In the genomic region with DNA sequence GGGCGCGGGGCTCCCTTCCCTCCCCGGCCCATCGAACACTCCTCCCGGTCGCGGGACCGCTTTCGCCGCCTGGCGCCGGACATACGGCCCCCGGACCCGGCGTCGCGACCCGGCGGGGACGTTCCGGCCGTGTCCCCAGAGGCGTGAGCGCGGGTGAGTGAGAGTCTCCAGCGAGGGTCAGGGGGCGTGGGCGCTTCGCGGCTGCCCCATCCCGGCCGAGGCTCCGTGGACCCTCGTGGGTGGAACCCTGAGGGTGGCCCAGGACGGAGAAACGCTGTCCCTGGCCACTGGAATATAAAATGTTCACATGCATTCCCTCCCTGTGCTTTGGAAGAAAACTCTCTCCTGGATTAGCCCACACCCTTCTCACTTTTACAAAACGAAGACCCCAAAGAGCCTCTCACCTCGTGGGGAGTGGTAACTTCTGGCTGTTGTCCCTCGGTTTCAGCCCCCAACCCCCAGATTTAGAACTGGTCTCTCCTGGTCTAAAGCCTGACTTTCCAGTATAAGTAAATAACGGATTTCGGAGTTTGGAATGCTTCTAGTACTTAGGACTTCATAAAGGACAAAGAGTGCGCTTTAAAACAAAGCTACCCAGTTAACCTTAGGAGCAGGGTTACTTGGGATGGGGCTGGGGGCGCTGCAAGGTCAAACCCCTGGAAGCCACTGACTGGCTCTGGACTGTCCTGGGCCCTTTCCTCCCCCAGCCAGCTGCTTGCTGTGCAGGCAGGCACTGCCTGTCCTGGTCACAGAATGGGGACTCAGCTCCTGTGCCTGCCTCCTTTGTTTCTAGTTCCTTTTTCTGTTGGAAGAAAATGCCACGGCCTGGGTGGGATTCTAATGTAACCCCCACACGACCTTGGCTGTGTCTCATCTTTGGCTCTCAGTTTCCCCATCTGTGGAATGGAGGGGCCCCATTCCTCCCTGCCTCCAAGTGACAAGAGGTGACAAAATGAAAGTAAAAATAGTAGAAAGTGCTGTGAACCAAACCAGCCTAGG, we compare ENCODE assay signal across 8 mouse cellular contexts. TPM values are rescaled to one million over a fixed set of nuclear protein-coding genes. Genes with fewer than 3 reads are reported as not detected.
DNase-seq lines count a peak whose midpoint lies in the region; ATAC-seq and TF ChIP-seq lines count a peak whose summit lies in the region.

No protein-coding gene starts in this region.

- peak overlapping the region; percentile 98 for H3K9ac ChIP-seq in heart, embryonic 11.5 days (ENCODE audit: low read depth, low read length)
- peak overlapping the region; percentile 79 for H3K9ac ChIP-seq in limb, embryonic 15.5 days
- H3K9ac ChIP-seq in neural tube, embryonic 11.5 days (ENCODE audit: low read length), result peak overlapping the region; percentile 94

- no peaks in the 10 kb centered on the region for H3K9me3 ChIP-seq in heart, embryonic 11.5 days (replicated peaks; ENCODE audit: control insufficient read depth, low read length)
- no peaks in the 10 kb centered on the region for H3K9me3 ChIP-seq in limb, embryonic 15.5 days
- H3K9me3 ChIP-seq in neural tube, embryonic 11.5 days (ENCODE audit: control insufficient read depth, low read length), result no peaks in the 10 kb centered on the region

- DNase-seq in left cerebral cortex, adult 2 months (ENCODE audit: extremely low spot score in 1 of 2, low spot score in 2 of 2), result no peak
- DNase-seq in left cerebral cortex, postnatal 10 days (ENCODE audit: extremely low spot score in 1 of 2, low spot score in 2 of 2), result no peak
- DNase-seq in c-Kit-positive CD71-positive TER-119-negative erythroid progenitor cells, embryonic 14.5 days (ENCODE audit: low read depth), result peak; percentile 15
- DNase-seq in neural tube, embryonic 11.5 days (ENCODE audit: low spot score), result peak; percentile 45
- DNase-seq in left cerebral cortex, postnatal 25 days (ENCODE audit: low spot score in 2 of 2), result no peak
- DNase-seq in layer of hippocampus, postnatal 14 days (ENCODE audit: low spot score in 2 of 2), result no peak

- peak overlapping the region; percentile 85 for H3K4me3 ChIP-seq in left cerebral cortex, adult 2 months
- peak overlapping the region; percentile 94 for H3K4me3 ChIP-seq in heart, embryonic 11.5 days (ENCODE audit: low read depth, low read length)
- H3K4me3 ChIP-seq in limb, embryonic 15.5 days, result peak overlapping the region; percentile 76
- peak overlapping the region; percentile 79 for H3K4me3 ChIP-seq in neural tube, embryonic 11.5 days (ENCODE audit: low read depth, low read length)

- H3K27ac ChIP-seq in left cerebral cortex, adult 2 months, result peak overlapping the region; percentile 92
- peak overlapping the region; percentile 90 for H3K27ac ChIP-seq in heart, embryonic 11.5 days (ENCODE audit: low read depth, low read length)
- peak overlapping the region; percentile 81 for H3K27ac ChIP-seq in limb, embryonic 15.5 days
- H3K27ac ChIP-seq in neural tube, embryonic 11.5 days (ENCODE audit: low read depth, low read length), result peak overlapping the region; percentile 57

- intact Hi-C loops in left cerebral cortex, adult 2 months (cut with DNase I), result loop anchor here (5.0 kb wide), 1 partner anchor 103 kb away; no protein-coding TSS in a partner anchor
- intact Hi-C loops in left cerebral cortex, postnatal 10 days (cut with DNase I), result no loop called here
- intact Hi-C loops in left cerebral cortex, postnatal 25 days (cut with DNase I), result loop anchor here (2.0 kb wide), 1 partner anchor 54 kb away; no protein-coding TSS in a partner anchor

- peak overlapping the region; percentile 87 for H3K4me2 ChIP-seq in heart, embryonic 11.5 days
- peak overlapping the region; percentile 87 for H3K4me2 ChIP-seq in limb, embryonic 15.5 days
- peak overlapping the region; percentile 74 for H3K4me2 ChIP-seq in neural tube, embryonic 11.5 days (ENCODE audit: low read depth)

- no peak for TF ChIP-seq CTCF in left cerebral cortex, adult 2 months (IDR thresholded peaks at IDR 0.05)

- no peaks in the 10 kb centered on the region for H3K36me3 ChIP-seq in heart, embryonic 11.5 days (ENCODE audit: control insufficient read depth, insufficient read depth, low read length)
- no peaks in the 10 kb centered on the region for H3K36me3 ChIP-seq in limb, embryonic 15.5 days
- no peaks in the 10 kb centered on the region for H3K36me3 ChIP-seq in neural tube, embryonic 11.5 days (ENCODE audit: control insufficient read depth, insufficient read depth, low read length)

- WGBS in heart, embryonic 11.5 days (ENCODE audit: insufficient replicate concordance), result under 1% methylated on average over 42 of the region's 46 CpGs
- WGBS in limb, embryonic 15.5 days, result 1% methylated on average over 44 of the region's 46 CpGs
- WGBS in neural tube, embryonic 11.5 days, result under 1% methylated on average over 46 of the region's 46 CpGs

- no peaks in the 10 kb centered on the region for H3K27me3 ChIP-seq in heart, embryonic 11.5 days (ENCODE audit: control insufficient read depth, insufficient read depth, low read length)
- H3K27me3 ChIP-seq in limb, embryonic 15.5 days, result no peaks in the 10 kb centered on the region
- H3K27me3 ChIP-seq in neural tube, embryonic 11.5 days (ENCODE audit: control insufficient read depth, insufficient read depth, low read length), result no peaks in the 10 kb centered on the region

- H3K4me1 ChIP-seq in heart, embryonic 11.5 days (ENCODE audit: control insufficient read depth, insufficient read depth, low read length), result peaks cover 29% of the 10 kb centered on the region
- peaks cover 33% of the 10 kb centered on the region for H3K4me1 ChIP-seq in limb, embryonic 15.5 days
- H3K4me1 ChIP-seq in neural tube, embryonic 11.5 days (ENCODE audit: control insufficient read depth, insufficient read depth, low read length), result peaks cover 10% of the 10 kb centered on the region

- 0 out of 2 replicates have a peak, but pooled peaks have one; percentile 20 for ATAC-seq in heart, embryonic 11.5 days (replicated peaks; ENCODE audit: insufficient number of reproducible peaks, low FRiP score, low TSS enrichment)
- no peak for ATAC-seq in limb, embryonic 15.5 days (ENCODE audit: insufficient number of reproducible peaks, low FRiP score, low TSS enrichment, low read depth)
- peak; percentile 63 for ATAC-seq in neural tube, embryonic 11.5 days (ENCODE audit: insufficient read depth, low FRiP score, low TSS enrichment)

RNA-seq across cellular contexts. Expression of a gene that starts 0.8 kb away (rescaled TPM):
- total RNA-seq in left cerebral cortex, adult 2 months (2021), result 10 to 100 TPM; 31.0 to 35.5 TPM
- total RNA-seq in left cerebral cortex, postnatal 10 days (2021), result 10 to 100 TPM; 27.5 to 28.1 TPM
- polyA plus RNA-seq in heart, embryonic 11.5 days (2014; fragmentation: Nextera tagmentation; extraction: Ambion mirVana), result 31.3 and 37.2 TPM in 2 replicates
- 15.7 and 16.9 TPM in 2 replicates for polyA plus RNA-seq in limb, embryonic 15.5 days (2015; fragmentation: Nextera tagmentation; extraction: Ambion mirVana)
- 21.9 and 22.4 TPM in 2 replicates for polyA plus RNA-seq in neural tube, embryonic 11.5 days (2014; fragmentation: Nextera tagmentation; extraction: Ambion mirVana)
- 10 to 100 TPM; 29.9 to 35.4 TPM for total RNA-seq in left cerebral cortex, postnatal 25 days (2021)
- 10 to 100 TPM; 39.6 to 41.7 TPM for total RNA-seq in layer of hippocampus, postnatal 14 days (2021)

Comparison
In these comparisons a context has a peak if more than half of its experiments do, and no peak if none do; other contexts are left out.
1. DNase-seq: peak in c-Kit-positive CD71-positive TER-119-negative erythroid progenitor cells, embryonic 14.5 days (single experiment) and neural tube, embryonic 11.5 days (single experiment); none in left cerebral cortex, adult 2 months (0 of 2), left cerebral cortex, postnatal 10 days (0 of 2), left cerebral cortex, postnatal 25 days (0 of 2) and layer of hippocampus, postnatal 14 days (0 of 2).
2. Peak in every context shown above with its lines, with median percentiles within 50 percentile points of each other: H3K27ac ChIP-seq, H3K4me3 ChIP-seq, H3K4me2 ChIP-seq and H3K9ac ChIP-seq.